Mouse (Mus musculus) gastrocnemius, adult 2 months (tissue): ENCODE measurements around the gene Acads. TPM values are rescaled to one million over a fixed set of nuclear protein-coding genes. Genes with fewer than 3 reads are reported as not detected.
"Not testable (repeated sequence)": the region's sequence is repeated elsewhere in the genome, so short reads cannot be mapped to it uniquely, and the experiment has no call there.

Source experiments
- DNase-seq: peaks from one replicate; pipeline ENCODE4 v3.0.0; 2022
- H3K27ac ChIP-seq: fragments of 200-600 bp; 2 replicates; pipeline ENCODE4 v1.8.1; 2022; ENCODE audit warnings: mild to moderate bottlenecking
- H3K4me3 ChIP-seq: fragments of 200-600 bp; 2 replicates; pipeline ENCODE4 v1.8.1; 2022; ENCODE audit warnings: mild to moderate bottlenecking, moderate library complexity
- CTCF ChIP-seq: fragments of 200-600 bp; IDR thresholded peaks from 2 replicates; pipeline ENCODE4 v1.8.1; 2022; ENCODE audit warnings: antibody characterized with exemption, mild to moderate bottlenecking, moderate library complexity
- intact Hi-C: fragments of 180-260 bp; cut with DNase I; formaldehyde crosslinking; loops from one replicate; pipeline ENCODE4 v1.15.1; 2025
- long read RNA-seq, 2 experiments: library from polyadenylated mRNA; stranded (forward); transcript quantifications; one replicate each; pipeline ENCODE4 v2.0.0; 2021
- total RNA-seq, 2 experiments: library from RNA; stranded (reverse); gene quantifications; 2 replicates each; pipeline ENCODE4 v1.2.3; 2021

Acads gene
- total RNA-seq = 10 to 100 TPM; 49.9 to 81.7 TPM
- long read RNA-seq, experiment 1, transcript Acads-201 (10 exons, 1,870 nt) = major isoform, 38 of 47 reads
- long read RNA-seq, experiment 1, partial matches to known transcripts = 4 of 47 reads
- long read RNA-seq, experiment 1, other reads (novel, unspliced or antisense) = 5 of 47 reads
- long read RNA-seq, experiment 2, transcript Acads-201 (10 exons, 1,870 nt) = major isoform, 49 of 59 reads
- long read RNA-seq, experiment 2, partial matches to known transcripts = 1 of 59 reads
- long read RNA-seq, experiment 2, other reads (novel, unspliced or antisense) = 9 of 59 reads

DNA sequence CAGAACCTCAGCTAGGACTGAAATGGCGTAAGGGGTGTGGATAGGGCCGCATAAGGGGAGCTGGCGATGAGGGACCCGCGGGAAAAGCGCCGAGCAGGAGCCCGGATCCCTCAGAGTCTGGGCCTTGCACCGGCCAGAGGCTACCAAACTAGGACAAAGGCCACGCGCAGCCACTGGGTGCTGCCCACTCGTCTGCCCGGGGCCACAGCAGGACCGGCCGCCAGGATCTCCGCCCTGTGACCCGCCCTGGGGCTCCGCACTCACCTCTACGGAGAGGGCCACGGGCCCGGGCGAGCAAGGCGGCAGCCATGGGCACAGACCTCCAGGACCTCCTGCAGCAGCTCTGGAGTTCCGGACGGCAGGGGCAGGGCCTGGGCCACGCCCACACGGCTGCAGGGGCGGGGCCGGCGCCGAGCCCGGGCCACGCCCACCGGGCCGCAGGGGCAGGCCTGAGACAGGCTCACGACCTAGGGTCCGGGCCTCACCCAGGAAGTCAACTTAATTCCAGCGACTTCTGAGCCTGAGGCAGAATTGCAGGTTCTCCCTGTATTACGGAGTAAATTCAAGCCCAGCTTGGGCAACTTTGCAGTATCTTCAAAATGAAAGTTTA is at the start of gene Acads:
Gene Acads (minus strand): TSS at position 386 of the 610 bp plus-strand sequence.
- peak; percentile 89 for DNase-seq
- H3K4me3 ChIP-seq = peak within 1 kb of the TSS; percentile 79
- peak within 1 kb of the TSS; percentile 91 for H3K27ac ChIP-seq
- no peak for TF ChIP-seq CTCF
- intact Hi-C loops = no loop called here

DNA sequence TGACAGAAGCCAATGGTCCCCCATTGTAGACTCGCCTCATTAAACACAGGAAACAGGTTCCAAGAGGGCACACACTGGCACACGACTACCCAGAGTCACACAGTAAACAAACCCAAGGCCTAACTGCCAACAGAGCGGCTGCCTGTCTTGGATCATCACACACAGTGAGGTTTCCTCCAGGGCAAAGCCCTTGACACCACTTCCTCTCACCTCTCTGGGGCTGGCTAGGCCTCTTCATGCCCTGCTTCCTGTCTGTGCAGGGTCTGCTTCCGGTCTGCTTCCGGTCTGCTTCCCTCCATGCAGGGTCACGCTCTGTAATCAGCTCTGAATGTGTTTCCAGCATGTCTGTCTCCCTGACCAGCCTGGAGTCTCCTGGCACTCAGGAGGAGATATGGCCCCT is 48.2 kb upstream of the Acads start:
- intact Hi-C loops = no loop called here
- no peak overlapping the region for H3K27ac ChIP-seq
- H3K4me3 ChIP-seq = no peak overlapping the region
- no peak for TF ChIP-seq CTCF
- no peak for DNase-seq

DNA sequence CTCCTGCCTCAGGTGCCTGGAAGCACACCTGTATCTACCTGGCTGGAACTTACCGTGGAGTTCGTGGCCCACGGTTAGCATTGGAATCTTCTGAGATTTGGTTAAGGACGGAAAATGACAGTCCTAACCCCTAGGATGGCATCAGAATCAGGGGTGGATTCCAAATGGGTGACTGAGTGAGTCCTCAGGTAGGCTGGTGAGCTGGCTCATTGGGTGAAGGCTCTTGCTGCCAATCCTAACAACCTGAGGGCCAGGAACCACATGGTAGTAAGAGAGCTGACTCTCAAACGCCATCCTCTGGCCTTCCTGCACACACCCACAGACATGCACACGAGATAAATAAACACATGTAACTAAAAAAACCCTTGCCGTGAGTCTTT is 47.7 kb upstream of the Acads start:
- DNase-seq = no peak
- TF ChIP-seq CTCF = no peak
- H3K27ac ChIP-seq = peak overlapping the region; percentile 24; the same call in 1 of the 2 replicates
- no peak overlapping the region for H3K4me3 ChIP-seq
- intact Hi-C loops = no loop called here

DNA sequence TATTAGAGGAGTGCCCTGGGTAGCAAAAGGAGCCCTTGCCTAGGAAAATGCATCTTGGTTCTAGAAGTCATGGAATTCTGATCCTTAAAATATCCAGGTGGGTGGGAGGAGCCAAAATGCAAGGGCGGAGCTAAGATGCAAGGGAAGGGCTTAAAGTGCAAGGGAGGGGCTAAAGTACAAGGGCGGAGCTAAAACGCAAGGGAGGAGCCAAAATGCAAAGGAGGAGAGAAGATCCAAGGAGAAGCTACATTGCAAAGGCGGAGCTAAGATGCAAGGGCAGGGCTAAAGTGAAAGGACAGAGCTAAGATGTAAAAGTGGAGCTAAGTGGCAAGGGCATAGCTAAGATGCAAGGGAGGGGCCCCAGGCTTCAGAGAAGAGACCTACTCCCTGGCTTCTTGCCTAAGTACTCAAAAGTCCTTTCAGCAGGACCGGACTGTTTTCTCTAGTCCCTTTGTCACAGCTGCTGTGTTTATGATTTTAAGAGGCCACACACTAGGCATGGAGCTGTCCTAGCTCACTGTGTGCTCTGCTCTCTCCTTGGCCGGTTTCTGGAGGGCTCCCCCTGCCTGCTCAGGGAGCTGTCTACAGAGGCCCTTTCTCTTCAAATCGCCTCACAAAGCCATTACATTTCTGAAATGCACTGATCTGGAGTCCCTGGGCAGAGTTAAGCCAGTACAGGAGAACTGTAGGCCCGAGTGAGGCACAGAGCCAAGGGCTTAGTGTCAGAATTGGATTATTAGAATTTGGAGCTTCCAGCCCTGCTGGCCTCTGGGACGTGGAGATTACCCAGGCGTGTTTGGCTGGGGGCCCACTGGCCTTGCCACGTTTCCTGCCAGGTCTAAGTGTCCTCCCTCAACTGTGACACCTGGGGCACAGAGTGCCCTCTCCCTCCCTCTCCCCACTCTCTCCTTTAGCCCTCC is 47.0 kb upstream of the Acads start:
- DNase-seq = no peak
- intact Hi-C loops = no loop called here
- Histone ChIP-seq H3K27ac (peak overlapping the region; percentile 24; the same call in 1 of the 2 replicates), H3K4me3 (no peak overlapping the region)
- TF ChIP-seq CTCF = peak; percentile 3; the same call in 1 of the 2 replicates

DNA sequence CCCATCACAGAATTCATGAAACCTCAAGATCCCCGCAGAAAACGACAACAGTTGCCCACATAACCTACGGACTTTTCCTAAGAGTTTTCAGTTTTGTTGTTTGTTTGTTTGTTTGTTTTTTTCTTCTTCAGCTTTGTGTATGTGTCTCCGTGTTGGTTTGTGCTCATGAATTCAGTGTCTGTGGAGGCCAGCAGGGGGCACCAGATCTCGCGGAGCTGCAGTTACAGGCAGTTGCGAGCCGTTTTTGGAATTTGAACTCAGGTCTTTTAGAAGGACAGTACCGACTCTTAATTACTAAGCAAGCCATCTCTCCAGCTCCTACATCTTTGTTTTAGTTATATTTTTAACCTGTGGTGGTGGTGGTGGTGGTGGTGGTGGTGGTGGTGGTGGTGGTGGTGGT is 46.2 kb upstream of the Acads start:
- intact Hi-C loops = no loop called here
- H3K4me3 ChIP-seq = no peak overlapping the region
- TF ChIP-seq CTCF = peak; percentile 59
- H3K27ac ChIP-seq = no peak overlapping the region
- DNase-seq = no peak

DNA sequence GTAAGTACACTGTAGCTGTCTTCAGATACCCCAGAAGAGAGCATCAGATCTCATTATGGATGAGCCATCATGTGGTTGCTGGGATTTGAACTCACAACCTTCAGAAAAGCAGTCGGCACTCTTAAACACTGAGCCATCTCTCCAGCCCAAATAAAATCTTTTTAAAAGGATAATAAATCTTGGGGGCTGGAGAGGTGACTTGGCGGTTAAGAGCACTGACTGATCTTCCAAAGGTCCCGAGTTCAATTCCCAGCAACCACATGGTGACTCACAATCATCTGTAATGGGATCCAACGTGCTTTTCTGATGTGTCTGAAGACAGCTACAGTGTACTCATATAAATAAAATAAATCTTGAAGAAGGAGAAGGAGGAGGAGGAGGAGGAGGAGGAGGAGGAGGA is 45.3 kb upstream of the Acads start:
- intact Hi-C loops, DNase-seq, H3K27ac ChIP-seq, H3K4me3 ChIP-seq: not testable (repeated sequence)

DNA sequence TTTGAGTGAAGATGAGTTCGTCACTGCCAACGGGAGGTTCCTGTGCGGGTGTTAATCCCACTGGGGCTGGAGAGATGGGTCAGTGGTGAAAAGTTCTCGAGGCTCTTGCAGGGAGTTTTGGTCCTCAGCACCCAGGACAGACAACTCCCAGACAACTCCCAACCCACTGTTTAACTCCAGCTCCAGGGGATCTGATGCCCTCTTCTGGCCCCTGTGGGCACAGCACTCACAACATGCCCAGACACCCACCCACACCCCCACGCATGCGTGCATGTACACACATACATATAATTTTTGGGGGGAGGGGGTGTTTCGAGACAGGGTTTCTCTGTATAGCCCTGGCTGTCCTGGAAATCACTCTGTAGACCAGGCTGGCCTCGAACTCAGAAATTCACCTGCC is 44.4 kb upstream of the Acads start:
- intact Hi-C loops = loop anchor here (1.0 kb wide), 1 partner anchor 38 kb away; no protein-coding TSS in a partner anchor
- peak; percentile 78 for DNase-seq
- TF ChIP-seq CTCF = peak; percentile 82
- Histone ChIP-seq H3K4me3 (peak overlapping the region; percentile 40), H3K27ac (peak overlapping the region; percentile 28)

DNA sequence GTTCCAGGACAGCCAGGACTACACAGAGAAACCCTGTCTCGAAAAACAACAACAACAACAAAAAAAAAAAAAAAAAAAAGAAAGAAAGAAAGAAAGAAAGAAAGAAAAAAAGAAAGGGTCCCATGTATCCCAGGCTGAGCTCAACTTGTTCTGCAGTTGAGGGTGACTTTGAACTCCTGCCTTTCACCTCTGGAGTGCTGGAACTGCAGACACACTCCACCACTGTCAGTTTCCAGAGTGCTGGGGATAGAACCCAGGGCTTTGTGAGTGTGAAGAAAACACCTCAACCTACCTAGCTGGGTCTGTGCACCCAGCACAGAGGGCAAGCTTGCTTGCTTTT is 42.8 kb upstream of the Acads start:
- H3K4me3 ChIP-seq, DNase-seq, intact Hi-C loops: not testable (repeated sequence)
- H3K27ac ChIP-seq = peak overlapping the region; percentile 85

DNA sequence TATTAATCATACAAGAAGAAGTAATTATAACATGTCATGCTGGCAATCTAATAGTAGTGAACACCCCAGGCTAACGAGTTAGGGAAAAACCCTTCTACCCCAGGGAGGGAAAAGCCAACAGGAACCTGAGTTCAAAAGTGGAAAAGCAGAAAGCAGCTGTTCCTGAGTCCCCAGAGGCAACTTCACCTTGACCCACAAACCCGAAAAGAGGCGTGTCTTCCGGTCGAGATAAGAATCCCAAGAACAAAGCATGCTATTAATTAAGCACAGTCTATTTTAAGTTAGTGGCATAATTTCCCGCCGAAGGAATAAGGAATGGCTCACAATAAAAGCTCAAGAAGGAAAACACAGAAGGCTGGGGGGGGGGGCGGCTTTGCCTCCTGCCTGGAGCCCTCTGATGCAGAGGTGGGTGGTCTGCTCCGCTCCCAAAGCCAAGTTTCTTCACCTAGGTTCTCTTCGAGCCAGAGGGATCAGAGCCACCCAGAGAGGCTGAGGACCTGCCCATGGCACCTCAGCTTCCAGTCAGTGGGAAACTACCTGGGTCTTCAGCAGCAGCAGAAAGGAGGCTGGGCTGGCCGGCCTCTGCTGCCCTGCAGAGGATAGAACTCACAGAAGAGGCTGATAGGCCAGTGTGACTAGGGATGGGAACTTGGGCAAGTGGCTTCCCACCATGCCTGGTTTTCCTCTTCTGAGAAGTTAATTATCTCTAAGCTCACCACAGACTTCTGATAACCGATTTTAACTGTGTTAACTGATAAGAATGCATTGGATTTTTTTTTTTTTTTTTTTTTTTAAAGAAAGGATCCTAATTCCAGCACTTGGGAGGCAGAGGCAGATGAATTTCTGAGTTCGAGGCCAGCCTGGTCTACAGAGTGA is 42.2 kb upstream of the Acads start:
- peak overlapping the region; percentile 40 for H3K4me3 ChIP-seq
- peak overlapping the region; percentile 98 for H3K27ac ChIP-seq
- intact Hi-C loops = no loop called here
- DNase-seq = no peak
- TF ChIP-seq CTCF = no peak

DNA sequence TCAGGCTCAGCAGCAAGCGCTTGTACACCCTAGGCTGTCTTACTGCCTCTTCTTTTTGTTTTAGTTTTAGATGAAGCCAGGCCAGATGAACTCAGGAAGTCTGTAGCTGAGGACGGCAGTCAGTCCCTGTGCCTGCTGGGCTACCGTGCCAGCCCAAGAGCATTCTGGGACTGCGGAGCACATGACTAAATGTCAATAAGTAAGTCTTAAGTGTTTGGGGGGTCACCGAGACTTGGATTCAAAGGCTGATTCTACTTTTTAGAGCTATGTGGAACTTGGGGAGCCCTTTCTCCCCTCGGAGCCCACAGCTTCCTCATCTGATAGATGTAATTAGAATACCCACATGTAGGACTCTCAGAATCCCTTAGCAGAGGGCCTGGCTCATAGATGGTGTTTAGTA is 41.5 kb upstream of the Acads start:
- DNase-seq = no peak
- peak overlapping the region; percentile 13; the same call in 1 of the 2 replicates for H3K4me3 ChIP-seq
- intact Hi-C loops = no loop called here
- peak overlapping the region; percentile 98 for H3K27ac ChIP-seq
- TF ChIP-seq CTCF = no peak

DNA sequence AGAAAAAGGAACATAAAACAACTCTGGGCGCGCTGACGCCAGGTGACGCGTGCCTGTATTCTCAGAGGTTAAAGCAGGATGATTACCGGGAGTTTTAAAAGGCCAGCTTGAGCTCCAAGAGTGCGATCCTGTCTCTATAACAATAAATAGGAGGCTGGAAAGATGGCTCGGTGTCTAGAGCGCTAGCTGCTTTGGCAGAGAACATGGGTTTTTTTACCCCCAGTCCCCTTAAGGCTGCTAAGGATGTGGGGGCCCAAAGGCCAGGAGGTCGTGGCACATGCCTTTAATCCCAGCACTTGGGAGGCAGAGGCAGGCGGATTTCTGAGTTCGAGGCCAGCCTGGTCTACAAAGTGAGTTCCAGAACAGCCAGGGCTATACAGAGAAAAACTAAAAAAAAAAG is 40.0 kb upstream of the Acads start:
- intact Hi-C loops = no loop called here
- TF ChIP-seq CTCF = no peak
- Histone ChIP-seq H3K27ac (peak overlapping the region; percentile 98), H3K4me3 (peak overlapping the region; percentile 95)
- no peak for DNase-seq
